Mouse (Mus musculus): ENCODE measurements around the gene Pnpla6.
A peak's percentile ranks its signal among the peaks of the same experiment; 100 is the strongest.

Gene Pnpla6

DNA sequence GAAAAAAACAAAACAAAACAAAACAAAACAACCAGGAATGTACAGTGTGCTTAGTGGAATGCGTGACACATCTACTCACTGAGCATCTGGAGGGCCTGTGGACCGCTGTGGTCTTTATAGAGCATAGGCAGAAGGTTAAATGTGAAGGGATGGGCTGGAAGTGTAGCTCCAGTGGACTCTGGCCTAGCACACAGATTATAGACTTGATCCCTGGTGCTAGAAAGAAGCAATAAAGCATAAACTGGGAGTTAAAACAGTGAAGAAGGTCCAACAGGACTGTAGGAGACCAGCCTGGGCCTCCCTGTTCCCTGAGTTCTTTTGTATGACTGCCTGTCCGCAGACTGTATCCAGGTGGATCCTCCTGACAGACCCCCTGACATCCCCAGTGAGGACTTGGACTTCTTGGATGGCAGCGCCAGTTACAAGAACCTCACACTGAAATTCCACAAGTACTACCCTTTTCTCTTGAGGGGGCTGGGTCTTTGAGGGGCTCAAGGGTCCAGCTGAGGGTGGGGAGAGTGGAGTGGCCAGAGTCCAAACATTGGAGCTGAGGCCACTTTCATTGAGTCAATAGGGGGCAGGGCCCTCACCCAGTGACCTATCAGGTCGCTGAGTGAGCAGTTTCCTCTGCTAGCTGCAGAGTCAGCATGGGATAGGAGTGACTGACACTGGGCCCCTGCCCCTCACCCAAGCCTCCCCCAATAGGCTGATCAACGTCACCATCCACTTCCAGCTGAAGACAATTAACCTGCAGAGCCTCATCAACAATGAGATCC is 7.0 kb upstream of the Pnpla6 start:
- no peak for DNase-seq

DNA sequence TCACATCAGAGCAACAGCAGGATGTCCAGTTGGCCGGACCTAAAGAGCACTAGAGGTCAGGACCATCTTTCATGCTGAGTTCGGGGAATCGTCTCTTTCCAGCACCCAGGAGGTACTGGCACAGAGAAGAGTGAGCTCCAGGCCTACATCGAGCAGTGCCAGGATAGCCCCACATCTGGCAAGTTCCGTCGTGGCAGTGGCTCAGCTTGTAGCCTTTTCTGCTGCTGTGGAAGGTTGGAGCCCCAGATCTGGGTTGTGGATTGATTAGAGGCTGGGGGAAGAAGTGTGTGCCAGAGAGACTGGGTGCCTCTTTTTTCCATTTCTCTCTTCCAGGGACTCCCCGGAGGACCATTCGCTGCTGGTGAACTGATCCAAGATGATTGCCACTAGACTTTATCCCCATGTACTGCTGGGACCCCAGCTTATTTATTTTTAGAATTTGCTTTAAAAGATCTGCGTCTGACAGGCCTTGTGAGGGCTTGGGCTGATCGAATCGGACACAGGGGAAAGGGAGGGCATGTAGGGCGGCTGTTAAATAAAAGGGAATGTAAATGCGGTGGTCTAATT is 420 bp upstream of the Pnpla6 start:
- DNase-seq, result peak; percentile 78

DNA sequence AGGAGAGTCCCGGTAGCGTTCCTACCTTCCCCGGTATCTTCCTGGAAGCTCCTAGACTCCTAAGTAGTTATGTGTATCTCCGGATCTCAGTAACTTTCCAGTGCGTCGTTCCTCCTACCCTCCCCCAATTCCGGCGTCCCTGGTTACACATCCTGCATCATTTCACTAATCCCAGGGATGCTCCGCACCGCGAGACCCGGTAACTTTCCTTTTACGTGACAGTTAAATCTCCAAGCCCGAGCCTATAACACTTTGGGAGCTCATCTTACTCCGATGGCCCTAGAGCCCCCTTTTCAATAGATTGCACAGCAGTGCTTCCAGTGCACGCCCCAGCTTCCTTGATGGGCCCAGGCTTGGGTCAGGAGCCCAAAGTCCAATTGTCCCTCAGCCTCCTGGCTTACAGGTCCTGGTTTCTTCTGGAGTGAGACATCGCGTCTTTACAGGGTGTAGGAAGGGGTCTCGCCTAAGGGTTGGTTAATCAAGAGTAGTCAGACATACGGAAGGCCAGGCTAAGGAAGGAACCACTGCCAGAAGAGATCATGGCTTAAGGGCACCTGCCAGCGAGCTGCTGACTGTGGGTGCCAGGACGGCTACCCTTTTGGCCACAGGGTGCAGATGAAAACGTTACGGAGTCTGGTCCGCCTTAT is 710 bp downstream of the Pnpla6 start:
- peak; percentile 68 for DNase-seq

DNA sequence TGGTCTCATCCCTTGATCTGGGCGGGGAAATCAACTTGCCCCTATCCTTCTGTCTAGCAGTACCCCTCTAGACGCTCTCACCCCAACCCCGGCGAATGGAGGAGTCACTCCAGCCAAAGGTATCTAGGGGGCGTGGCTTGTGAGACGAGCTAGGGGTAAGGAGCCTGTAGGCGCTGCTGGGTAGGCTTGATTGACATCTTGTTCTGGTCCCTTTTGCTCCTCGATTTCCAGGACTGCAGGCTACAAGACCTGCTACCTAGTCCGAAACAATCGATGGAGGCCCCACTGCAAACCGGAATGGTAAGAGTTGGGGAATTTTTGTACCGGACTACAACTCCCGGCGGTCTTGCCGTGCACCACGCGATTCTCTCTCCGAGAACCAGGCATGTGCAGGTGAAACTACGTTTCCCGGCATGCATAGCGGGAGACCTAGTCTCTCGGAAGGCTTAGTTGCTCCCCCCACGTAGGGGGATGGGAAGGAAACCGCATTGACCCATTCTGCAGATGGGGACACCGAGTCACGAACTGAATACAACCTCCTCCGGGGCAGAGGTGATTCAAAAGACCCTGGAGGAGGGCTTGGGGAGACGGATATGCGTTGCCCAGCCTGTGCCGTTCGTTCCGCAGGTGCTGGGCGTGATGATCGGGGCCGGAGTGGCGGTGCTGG is 1.4 kb downstream of the Pnpla6 start:
- peak; percentile 97 for DNase-seq

DNA sequence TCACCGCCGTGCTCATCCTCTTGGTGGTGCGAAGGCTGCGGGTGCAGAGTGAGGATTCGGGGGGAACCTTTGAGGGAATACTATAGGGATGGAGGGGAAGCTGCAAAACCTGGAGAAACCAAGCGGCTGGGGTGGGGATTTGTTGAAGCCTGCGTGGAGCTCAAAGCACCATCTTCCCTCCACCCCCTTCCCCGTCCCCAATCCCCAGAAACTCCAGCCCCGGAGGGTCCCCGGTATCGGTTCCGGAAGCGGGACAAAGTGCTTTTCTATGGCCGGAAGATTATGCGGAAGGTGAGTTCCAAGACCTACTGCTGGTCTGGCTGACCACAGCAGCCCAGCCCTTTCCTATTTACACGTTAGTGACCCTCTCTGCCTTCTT is 1.9 kb downstream of the Pnpla6 start:
- no peak for DNase-seq

DNA sequence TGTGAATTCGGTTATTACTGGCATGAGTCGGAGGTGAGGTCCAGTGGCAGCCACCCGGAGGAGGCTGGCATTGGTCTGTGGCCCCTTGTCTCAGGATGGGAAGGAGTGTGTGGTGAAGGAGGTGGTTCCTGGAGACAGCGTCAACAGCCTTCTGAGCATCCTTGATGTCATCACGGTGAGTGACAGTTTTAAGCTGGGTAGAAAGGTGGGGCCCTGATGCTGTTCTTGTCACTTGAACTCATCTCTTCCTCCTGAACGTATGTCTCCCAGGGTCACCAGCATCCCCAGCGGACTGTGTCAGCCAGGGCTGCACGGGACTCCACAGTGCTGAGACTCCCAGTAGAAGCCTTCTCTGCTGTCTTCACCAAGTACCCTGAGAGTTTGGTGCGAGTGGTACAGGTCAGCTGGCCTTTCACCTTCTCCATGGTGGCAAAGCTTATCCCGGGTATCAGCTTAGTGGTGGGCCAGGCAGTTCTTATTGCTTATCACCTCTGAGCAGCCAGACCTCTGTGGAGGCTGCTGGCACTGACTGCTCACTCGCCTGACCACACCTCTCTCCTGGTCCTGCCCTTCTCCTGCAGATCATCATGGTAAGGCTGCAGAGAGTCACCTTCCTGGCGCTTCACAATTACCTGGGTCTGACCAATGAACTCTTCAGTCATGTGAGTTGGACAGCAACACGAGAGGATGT is 7.0 kb downstream of the Pnpla6 start:
- DNase-seq, result no peak

DNA sequence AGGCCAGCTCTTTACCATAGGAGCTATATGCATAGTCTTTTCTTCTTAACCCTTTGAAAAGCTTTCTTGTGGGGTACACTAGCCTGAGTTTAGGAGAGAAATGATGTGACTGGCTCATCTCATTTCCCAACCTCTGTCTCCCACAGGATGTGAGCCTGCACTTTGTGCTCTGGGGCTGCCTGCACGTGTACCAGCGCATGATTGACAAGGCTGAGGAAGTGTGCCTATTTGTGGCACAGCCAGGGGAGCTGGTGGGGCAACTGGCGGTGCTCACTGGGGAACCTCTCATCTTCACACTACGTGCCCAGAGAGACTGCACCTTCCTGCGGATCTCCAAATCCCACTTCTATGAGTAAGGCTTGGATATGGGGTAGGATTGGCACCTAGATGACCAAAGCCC is 15.6 kb downstream of the Pnpla6 start:
- no peak for DNase-seq

DNA sequence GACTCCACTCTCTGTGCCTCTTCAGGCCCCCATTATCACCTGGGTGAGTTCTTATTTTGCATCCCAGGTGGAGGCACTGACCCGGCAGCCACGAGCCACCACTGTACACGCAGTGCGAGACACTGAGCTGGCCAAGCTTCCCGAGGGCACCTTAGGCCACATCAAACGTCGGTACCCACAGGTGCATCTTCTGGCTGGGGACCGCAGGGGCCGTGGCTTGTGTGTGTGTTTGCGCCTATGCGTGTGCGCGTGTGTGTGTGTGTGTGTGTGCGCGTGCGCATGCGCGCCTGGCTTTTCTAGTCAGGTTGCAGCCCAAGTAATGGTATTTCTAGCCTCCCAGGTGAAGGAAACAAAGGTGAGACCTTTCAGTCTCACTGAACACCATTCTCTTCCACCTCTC is 16.8 kb downstream of the Pnpla6 start:
- DNase-seq, result no peak

DNA sequence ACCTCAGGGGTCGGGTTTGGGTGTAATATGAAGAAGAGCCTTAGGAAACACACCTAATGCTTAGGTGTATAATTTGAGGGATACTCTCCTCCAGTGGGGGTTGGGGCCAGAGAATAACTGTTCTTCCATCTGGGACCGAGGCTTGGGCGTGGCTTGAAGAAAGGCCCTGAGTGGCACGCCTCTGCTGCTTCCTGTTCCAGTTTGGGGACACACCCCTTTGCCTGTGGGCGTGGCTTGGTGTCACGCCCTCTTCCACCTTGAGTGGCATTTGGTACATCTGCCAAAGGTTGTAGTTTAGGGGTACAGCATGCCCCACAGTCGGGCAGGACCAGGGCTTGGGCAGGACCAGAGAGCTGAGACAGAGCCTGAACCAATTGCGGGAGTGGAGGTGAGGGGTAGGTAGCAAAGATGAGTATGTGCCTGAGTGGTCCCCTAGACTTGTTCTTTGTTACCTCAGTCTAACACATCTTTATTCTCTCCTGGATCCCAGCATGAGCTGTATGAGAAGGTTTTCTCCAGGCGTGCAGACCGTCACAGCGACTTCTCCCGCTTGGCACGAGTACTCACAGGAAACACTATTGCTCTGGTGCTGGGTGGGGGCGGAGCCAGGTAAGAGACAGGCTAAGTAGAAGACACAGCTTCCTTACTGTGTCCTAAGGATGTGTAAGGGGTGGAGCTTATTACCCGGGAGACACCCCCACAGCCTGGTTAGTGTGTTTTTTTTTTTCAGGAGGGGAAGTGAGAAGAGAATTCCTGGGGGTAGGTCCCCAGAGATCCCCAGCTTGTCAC is 21.1 kb downstream of the Pnpla6 start:
- no peak for DNase-seq

DNA sequence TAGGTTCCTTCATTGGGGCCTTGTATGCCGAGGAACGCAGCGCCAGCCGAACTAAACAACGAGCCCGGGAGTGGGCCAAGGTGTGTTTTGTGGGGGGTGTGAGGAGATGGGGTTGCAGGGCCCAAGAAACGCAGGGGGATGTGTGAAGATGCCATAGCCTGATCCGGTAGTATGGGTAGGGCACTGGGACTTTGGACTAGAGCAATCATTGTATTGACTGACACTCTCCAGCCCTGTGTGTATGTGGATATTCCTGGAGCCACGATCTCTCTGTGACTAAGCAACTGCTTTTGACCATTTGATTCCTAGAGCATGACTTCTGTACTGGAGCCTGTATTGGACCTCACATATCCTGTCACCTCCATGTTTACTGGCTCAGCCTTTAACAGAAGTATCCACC is 21.8 kb downstream of the Pnpla6 start:
- DNase-seq, result no peak

DNA sequence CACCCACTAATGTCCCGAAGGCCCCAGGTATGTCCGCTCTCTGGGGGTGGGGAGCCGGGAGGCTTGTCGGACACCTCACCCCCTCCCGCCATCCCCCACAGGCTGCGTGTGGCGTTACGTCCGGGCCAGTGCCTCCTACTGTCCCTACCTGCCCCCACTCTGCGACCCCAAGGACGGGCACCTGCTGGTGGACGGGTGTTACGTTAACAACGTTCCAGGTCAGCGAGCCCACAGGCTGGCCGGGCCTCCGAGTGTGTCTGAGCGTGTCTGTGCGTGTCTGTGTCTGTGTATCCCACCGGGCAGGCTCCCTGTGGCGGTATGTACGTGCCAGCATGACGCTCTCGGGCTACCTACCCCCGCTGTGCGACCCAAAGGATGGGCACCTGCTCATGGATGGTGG is 22.5 kb downstream of the Pnpla6 start:
- no peak for DNase-seq

DNA sequence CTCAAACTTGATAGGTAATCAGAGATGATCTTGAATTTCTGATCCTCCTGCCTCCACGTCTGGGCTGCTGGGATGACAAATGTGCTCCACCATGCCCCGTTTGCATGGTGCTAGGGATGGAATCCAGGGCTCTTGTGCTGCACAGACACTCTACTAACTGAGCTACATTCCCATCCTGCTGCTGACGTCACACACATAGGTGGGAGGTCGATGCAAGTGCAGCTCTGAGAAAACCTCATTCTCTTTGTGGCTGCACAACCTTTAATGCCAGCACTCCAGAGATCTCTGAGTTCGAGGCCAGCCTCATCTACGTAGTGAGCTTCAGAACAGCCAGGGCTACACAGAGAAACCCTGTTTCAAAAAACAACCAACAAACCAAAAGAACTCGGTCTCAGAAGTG is 24.0 kb downstream of the Pnpla6 start:
- no peak for DNase-seq

DNA sequence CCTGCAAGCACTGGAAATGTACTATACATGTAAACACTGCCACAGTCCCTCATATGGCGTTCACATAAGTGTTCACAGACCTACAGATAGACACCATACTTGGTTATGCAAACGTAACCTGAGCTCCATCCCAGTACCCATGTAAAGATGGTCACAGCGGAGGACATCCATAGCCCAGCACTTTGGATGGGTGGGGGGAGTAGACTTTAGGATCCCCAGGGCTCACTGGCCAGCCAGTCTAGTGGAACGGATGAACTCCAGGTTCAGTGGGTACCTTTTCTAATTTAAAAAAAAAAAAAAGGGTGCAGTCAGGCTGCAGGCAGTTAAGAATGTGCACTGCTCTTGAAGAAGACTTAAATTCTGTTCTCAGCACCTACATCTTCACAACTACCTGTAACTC is 24.9 kb downstream of the Pnpla6 start:
- DNase-seq, result no peak

DNA sequence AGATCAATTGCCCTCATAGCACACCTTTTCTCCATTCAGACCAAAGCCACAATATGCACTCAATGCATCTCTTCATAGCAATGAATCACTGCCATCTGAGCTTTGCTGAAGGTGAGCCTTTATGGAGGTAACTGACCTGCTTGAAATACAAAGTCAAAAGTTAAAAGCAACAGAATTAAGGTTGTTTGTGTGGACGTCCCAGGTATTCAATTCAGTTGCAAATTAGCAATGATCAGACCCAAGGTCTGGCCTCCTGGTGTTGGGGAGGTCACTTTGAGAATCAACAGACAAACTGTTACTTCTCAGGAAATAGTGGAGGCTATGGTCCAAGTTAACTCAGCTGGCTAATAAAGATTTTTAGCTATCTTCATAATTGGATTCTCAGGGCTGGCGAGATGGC is 31.3 kb downstream of the Pnpla6 start:
- no peak for DNase-seq

DNA sequence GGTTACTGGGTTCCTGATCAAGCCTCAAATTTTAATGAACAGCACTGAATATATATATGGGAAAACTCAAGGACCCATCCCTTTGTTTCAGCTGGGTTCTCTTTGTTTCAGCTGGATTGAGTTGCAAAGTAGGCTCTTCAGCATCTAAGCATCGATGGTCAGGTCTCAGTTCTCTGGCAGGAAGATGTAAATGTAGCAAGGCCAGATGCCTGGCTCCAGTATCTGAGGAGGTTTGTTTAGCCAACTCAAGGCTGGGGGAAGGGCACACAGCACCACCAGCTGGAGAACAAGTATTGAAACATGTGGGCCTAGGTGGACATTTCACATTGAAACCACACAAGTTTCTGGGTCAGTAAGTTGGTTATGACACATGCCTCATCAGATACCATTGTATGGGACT is 37.1 kb downstream of the Pnpla6 start:
- no peak for DNase-seq

DNA sequence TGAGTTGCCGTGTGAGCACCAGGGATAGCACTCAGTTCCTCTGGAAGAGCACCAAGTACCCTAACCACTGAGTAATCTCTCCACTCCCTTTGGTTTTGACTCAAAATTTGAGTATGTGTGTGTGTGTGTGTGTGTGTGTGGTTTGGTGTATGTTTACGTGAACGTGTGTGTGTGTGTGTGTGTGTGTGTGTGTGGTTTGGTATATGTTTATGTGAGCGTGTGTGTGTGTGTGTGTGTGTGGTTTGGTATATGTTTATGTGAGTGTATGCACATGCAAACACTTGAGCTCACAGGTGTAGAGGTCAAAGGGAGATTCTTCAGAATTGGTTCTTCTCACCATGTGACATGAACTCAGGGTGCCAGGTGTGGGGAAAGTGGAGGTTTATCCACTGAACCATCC is 40.9 kb downstream of the Pnpla6 start:
- no peak for DNase-seq

DNA sequence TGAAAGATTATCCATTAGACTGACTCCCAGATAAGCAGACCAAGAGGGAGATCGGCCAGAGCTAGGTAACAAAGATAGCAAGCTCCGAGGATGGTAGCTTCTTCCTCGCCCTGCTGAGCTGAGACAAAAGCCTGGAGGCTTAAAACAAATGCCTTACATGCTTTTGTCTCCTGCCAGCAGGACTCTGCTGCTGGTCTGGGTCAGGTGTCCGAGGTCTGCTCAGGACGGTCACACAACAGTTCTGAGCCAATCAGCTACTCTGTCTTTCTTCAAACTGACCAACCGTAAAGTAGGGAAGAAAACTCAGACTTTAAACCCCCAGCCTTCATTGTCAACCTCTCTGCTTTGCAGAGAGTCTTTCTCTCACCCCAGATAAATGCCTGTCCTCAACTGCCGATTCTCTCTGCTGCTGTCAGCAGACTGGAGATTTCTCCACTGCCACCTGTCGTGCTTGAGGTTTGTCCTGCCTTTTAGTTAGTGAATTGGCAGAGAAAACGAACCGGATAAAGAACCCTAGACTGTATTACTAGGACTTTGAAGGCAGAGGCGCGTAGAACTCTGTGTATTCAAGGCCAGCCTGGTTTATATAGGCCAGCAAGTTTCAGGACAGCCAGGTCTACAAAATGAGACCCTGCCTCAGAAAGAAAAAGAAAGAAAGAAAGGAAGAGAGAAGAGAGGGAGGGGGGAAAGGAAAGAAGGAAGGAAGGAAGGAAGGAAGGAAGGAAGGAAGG is 52.6 kb downstream of the Pnpla6 start, which contains the start of gene C330021F23Rik:
TSS of gene C330021F23Rik (plus strand) at position 350 of the 731 bp plus-strand sequence.
- DNase-seq, result no peak

DNA sequence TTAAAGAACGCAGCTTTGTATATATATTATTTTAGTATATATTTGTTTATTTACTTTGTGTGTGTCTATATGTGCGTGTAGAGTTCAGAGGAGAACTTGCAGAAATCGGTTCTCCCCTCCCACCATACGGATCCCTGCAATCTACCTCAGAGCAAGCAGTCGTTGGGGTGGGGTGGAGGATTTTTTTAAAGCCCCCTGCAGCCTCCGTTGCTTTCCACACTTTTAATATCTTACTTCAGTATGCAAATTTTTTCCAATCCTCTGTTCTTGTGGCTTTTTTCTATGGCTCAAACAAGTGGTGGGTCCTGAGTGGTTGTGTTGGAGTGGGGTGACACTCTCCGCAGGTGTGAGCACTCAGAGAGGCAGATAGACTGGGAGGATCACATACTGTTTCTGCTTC is 53.2 kb downstream of the Pnpla6 start:
- no peak for DNase-seq

DNA sequence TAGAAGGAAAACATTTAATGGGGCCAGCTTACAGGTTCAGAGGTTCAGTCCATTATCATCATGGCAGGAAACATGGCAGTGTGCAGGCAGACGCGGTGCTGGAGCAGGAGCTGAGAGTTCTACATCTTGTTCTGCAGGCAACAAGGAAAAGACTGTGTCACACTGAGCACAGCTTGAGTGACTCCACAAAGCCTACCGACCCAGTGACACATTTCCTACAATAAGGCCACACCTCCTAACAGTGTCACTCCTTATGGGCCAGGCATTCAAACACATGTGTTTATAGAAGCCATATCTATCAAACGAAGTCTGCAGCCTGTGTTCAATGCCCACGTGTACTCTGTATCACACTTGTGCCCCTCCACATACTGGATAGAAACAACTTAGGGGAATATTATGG is 54.6 kb downstream of the Pnpla6 start:
- DNase-seq, result no peak

DNA sequence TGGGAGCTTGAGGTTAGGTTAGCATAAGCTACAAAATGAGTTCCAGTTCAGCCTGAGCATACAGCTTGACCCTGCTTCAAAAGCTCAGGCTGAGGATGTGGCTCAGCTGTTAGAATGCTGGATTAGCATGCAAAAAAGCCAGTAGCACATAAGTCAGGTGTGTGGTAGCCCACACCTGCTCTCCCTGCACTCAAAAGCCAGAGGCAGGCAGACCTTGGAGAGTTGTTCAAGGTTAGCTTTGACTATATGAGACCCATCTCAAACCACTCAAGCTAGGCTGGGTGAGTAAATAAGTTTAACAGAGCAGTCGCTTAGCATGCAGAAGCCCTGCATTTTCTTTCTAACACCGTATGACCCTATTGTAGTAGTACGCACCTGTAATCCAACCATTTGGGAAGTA is 59.4 kb downstream of the Pnpla6 start:
- no peak for DNase-seq

DNA sequence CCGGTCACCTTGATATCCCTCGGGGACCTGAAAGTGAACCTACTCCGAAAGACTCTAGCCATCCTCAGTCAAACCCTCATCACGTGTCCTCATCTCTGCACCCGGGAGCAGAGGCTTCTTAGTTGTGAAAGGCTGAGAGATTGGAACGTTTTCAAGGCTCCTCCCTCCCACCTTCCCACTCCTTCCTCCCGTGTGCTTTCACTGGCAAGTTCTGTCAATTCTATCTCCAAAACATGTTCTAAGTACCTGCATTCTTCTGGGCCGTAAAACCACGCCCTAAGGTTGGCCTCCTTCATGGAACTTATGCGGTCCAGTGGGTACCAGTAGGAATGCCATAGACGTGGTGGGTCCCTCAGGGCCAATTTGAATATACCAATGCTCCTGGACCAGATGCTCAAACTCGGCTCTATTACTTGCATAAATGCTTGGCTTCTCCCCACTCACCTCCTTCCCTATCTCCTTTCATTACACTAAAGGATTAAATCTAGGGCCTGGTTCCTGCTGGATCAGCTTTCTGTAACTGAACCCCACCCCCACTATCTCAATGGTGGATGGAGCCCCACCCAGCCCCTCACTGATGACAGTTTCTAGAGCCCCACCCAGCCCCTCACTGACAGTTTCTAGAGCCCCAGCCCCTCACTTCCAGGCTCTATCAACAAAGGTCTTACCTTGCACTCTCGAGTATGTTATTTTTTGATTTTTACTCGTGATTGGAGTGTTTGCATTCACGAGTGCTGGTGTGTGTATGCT is 61.2 kb downstream of the Pnpla6 start:
- no peak for DNase-seq
